Mouse (Mus musculus) embryonic facial prominence, embryonic 10.5 days (tissue): ENCODE measurements around the gene Klf5. TPM values are rescaled to one million over a fixed set of nuclear protein-coding genes. Genes with fewer than 3 reads are reported as not detected.

Experiments used
- DNase-seq: peaks from one replicate; pipeline ENCODE4 v3.0.0-alpha.2; 2017; ENCODE audit warnings: low spot score
- H3K27ac ChIP-seq: fragments of 300-500 bp; sonication (generic); replicated peaks from 2 replicates; pipeline ENCODE4 v1.5.1; 2016; ENCODE audit warnings: mild to moderate bottlenecking
- H3K27me3 ChIP-seq: fragments of 300-500 bp; sonication (generic); replicated peaks from 2 replicates; pipeline ENCODE4 v1.6.1; 2016; ENCODE audit warnings: low read depth, mild to moderate bottlenecking; ENCODE audit not compliant: poor library complexity, severe bottlenecking
- H3K36me3 ChIP-seq: fragments of 300-500 bp; sonication (generic); replicated peaks from 2 replicates; pipeline ENCODE4 v1.6.1; 2016; ENCODE audit warnings: mild to moderate bottlenecking, moderate library complexity
- H3K4me1 ChIP-seq: fragments of 300-500 bp; sonication (generic); 2 replicates; pipeline ENCODE4 v1.6.1; 2016
- H3K4me3 ChIP-seq: fragments of 300-500 bp; sonication (generic); 2 replicates; pipeline ENCODE4 v1.5.1; 2016; ENCODE audit warnings: mild to moderate bottlenecking, moderate library complexity
- H3K9me3 ChIP-seq: fragments of 300-500 bp; sonication (generic); 2 replicates; pipeline ENCODE4 v1.6.1; 2016; ENCODE audit warnings: mild to moderate bottlenecking
- WGBS: fragments of 180-500 bp; shearing (Covaris S2); methylation state at CpG from one replicate; pipeline ENCODE4 v1.1.7; 2016; 5-methylcytosine and 5-hydroxymethylcytosine counted together
- polyA plus RNA-seq: library from polyadenylated mRNA; unstranded; fragments of >200 nt; fragmentation: Nextera tagmentation; extraction: Ambion mirVana; gene quantifications from 2 replicates; pipeline ENCODE4 v1.2.1, GENCODE M21; 2016

Klf5 gene
- polyA plus RNA-seq, 1 experiment from 2014 or later = 3.1 TPM

DNA sequence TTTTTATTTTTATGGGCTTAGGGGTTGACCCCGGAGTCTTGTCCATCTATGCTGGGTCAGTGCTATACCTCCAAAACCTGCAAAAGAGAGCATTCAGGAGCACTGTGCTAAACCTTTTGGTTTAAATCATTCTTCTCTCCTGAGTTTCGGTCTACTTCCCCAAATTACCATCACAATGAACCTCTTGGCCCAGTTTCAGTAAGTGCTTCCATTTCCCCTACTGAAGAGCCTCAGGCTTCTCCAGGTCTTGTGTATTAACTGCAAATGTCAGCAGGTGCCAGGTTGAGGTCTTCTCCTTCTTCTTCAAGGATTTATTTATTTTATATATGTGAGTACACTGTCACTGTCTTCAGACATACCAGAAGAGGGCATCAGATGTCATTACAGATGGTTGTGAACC, 55.6 kb downstream of the Klf5 start:
- no peaks in the 10 kb centered on the region for H3K36me3 ChIP-seq
- no peaks in the 10 kb centered on the region for H3K9me3 ChIP-seq
- no peak overlapping the region for H3K4me3 ChIP-seq
- WGBS = 83% methylated on average over 2 of the region's 2 CpGs
- H3K27ac ChIP-seq = no peak overlapping the region
- H3K4me1 ChIP-seq = peaks cover under 1% of the 10 kb centered on the region; the same call in 1 of the 2 replicates
- DNase-seq = no peak
- H3K27me3 ChIP-seq = no peaks in the 10 kb centered on the region

GRCm38 (mm10) chr14:99354761-99355609, 56.5 kb downstream of the Klf5 start:
- Histone ChIP-seq H3K27ac (no peak overlapping the region), H3K9me3 (no peaks in the 10 kb centered on the region), H3K4me1 (no peaks in the 10 kb centered on the region), H3K36me3 (no peaks in the 10 kb centered on the region), H3K4me3 (no peak overlapping the region), H3K27me3 (no peaks in the 10 kb centered on the region)
- no peak for DNase-seq
- WGBS = 89% methylated on average over 10 of the region's 10 CpGs

GRCm38 (mm10) chr14:99355610-99355870, 57.0 kb downstream of the Klf5 start:
- DNase-seq = no peak
- WGBS = 77% methylated on average over 1 of the region's 1 CpGs

DNA sequence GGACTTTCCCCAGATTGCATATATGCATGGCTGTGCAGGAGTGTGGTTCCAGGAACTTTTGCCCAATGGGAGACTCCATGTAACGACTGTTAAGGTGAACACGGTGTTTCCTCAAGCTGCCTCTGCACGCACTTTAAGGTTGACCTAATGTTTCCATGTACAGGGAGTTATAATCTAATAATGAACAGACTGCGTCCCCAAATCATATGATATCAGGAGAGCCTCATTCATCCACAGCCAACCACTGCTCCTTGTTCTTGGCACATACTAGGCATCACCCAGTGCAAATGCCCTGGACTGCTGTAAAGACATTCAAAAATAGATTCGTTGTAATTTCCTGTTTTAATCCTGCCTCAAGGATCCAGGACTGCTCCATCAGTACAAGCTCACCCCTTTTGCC, 64.5 kb downstream of the Klf5 start:
- DNase-seq = no peak
- Histone ChIP-seq H3K27me3 (no peaks in the 10 kb centered on the region), H3K36me3 (no peaks in the 10 kb centered on the region), H3K9me3 (no peaks in the 10 kb centered on the region), H3K27ac (no peak overlapping the region), H3K4me3 (no peak overlapping the region), H3K4me1 (peaks cover 16% of the 10 kb centered on the region)
- 85% methylated on average over 5 of the region's 5 CpGs for WGBS

More at GRCm38 (mm10) chr14:99355610-99355870, 57.0 kb downstream of the Klf5 start:
- no peak overlapping the region for H3K4me3 ChIP-seq
- H3K9me3 ChIP-seq = no peaks in the 10 kb centered on the region
- H3K27ac ChIP-seq = no peak overlapping the region
- H3K4me1 ChIP-seq = no peaks in the 10 kb centered on the region
- H3K27me3 ChIP-seq = no peaks in the 10 kb centered on the region
- no peaks in the 10 kb centered on the region for H3K36me3 ChIP-seq

DNA sequence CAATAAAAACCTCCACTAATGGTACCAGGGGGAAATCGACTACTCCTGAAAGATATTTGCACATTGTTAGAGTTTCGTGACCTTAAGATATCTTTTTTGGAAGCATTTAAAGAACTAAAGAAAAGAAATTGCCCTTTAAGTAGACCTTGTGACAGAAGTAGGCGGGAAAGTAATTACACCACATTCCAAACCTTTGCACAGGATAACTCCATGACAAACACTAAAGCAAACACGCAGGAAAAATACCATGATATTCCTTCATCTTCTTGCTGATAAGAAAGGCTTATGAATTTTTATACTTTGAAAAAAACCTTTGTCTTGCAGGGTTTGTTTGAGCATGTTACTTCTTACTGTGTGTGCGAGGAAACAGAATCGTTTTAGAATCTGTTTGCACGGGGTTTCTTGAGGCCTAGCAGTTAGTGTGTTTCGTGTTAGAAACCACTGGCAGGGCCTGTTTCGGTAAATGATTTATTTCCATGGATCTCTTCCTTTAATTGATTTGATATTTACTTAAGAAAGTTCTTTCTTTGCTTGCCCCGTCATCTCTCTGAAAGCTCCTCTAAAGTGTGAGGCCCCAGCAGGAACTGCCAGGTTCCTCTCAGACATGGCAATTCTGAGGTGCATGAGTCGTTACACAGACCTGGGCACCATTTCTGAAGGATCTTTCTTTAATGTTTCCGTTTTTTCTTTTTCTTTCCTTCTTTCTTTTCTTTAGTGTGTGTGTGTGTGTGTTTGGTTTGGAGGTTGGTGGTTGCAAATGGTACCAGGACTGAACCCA, 65.7 kb downstream of the Klf5 start:
- peaks cover 17% of the 10 kb centered on the region for H3K4me1 ChIP-seq
- H3K27ac ChIP-seq = no peak overlapping the region
- no peaks in the 10 kb centered on the region for H3K36me3 ChIP-seq
- H3K9me3 ChIP-seq = no peaks in the 10 kb centered on the region
- H3K4me3 ChIP-seq = no peak overlapping the region
- no peak for DNase-seq
- no peaks in the 10 kb centered on the region for H3K27me3 ChIP-seq
- 81% methylated on average over 12 of the region's 12 CpGs for WGBS

Other genes with a start within 250 kb of the Klf5 start
- 22.1 and 23.6 TPM in 2 replicates for gene Pibf1, start 199.3 kb upstream of the Klf5 start, polyA plus RNA-seq
- 42.9 and 43.3 TPM in 2 replicates for gene Dis3, start 198.9 kb upstream of the Klf5 start, polyA plus RNA-seq